Mouse (Mus musculus) spleen, adult 2 months (tissue): ENCODE data around the gene Crtc2. TPM values are rescaled to one million over a fixed set of nuclear protein-coding genes. Genes with fewer than 3 reads are reported as not detected.
"Not testable (repeated sequence)": the region's sequence is repeated elsewhere in the genome, so short reads cannot be mapped to it uniquely, and the experiment has no call there.

ENCODE experiments used
- DNase-seq, 2 experiments: peaks; one replicate each; pipeline versions ENCODE4 v3.0.0 to v3.0.0-alpha.2; 2012 to 2021; ENCODE audit warnings: low spot score in 2 of 2, low read depth in 1 of 2
- H3K27ac ChIP-seq: fragments of 200-500 bp; 2 replicates; pipeline ENCODE4 v1.5.1; 2012; ENCODE audit warnings: low read length, inconsistent platforms; ENCODE audit not compliant: insufficient read depth
- H3K27me3 ChIP-seq: fragments of 200-500 bp; 2 replicates; pipeline ENCODE4 v1.6.1; 2012; ENCODE audit warnings: mild to moderate bottlenecking, moderate library complexity, low read length, inconsistent platforms; ENCODE audit not compliant: control insufficient read depth, insufficient read depth
- H3K36me3 ChIP-seq: fragments of 200-500 bp; 2 replicates; pipeline ENCODE4 v1.6.1; 2012; ENCODE audit warnings: mild to moderate bottlenecking, low read length, inconsistent platforms; ENCODE audit not compliant: control insufficient read depth, insufficient read depth
- H3K4me1 ChIP-seq: fragments of 200-500 bp; 2 replicates; pipeline ENCODE4 v1.6.1; 2011; ENCODE audit warnings: inconsistent platforms; ENCODE audit not compliant: control insufficient read depth, insufficient read depth, insufficient read length
- H3K4me3 ChIP-seq: fragments of 200-500 bp; 2 replicates; pipeline ENCODE4 v1.5.1; 2011; ENCODE audit warnings: mild to moderate bottlenecking, inconsistent platforms; ENCODE audit not compliant: insufficient read depth, insufficient read length; ENCODE audit errors: extremely low read depth
- CTCF ChIP-seq: fragments of 200-500 bp; IDR thresholded peaks from 2 replicates; pipeline ENCODE4 v1.5.1; 2011; ENCODE audit warnings: mild to moderate bottlenecking, inconsistent platforms; ENCODE audit not compliant: insufficient read depth, insufficient read length, insufficient replicate concordance; ENCODE audit errors: extremely low read depth
- POLR2A ChIP-seq: fragments of 200-500 bp; IDR thresholded peaks from 2 replicates; pipeline ENCODE4 v1.6.1; 2011; ENCODE audit warnings: low read depth, low read length, inconsistent platforms
- WGBS: fragments of 180-500 bp; shearing (Covaris S2); methylation state at CpG from one replicate; pipeline ENCODE4 v1.1.7; 2018; 5-methylcytosine and 5-hydroxymethylcytosine counted together
- polyA plus RNA-seq: library from polyadenylated mRNA; depleted of rRNA; stranded (reverse); fragments of >200 nt; gene quantifications from 2 replicates; pipeline ENCODE4 v1.2.3, GENCODE M21; 2012

Crtc2 gene
- polyA plus RNA-seq, 1 experiment, result 105 TPM

DNA sequence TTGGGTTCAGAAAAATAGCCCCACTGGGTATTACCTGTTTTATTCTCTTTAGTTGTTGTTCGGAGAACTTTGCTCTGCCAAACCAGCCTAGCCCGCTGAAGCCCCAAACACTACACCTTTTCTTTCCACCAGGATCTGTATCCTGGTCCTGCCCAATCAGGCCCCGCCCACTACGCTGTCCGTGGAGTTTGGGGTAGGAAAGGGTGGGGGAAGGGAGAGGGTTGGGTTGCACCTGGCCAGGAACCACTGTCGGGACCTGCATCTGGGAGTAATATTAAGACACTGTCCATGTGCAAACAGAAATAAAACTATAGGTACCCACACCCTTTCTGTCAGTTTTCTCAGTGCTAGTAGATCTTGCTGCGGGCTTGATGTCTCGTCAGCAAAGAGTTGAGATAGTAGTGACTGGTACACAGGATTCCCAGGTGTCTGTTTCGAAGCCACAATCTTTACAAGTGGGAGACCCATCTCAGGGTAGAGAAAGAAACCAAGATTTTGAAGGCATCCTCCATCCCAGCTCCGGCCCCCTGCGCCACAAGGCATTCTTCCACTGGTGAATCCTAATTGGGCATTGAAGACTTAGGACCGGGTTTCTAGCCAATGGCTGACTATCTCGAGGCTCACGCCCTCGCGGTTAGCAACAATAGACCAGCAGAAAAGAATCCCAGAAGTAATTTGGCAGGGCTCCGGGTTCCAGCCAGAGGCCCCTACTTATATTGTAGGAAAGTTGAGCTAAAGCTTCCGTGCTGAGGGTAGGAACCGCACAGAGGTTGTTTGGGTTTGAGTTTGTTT is 10.8 kb upstream of the Crtc2 start, which contains the start of gene Creb3l4:
Gene Creb3l4, minus strand, starts transcription at position 529 of the 792 bp plus-strand sequence.
- 78% methylated on average over 19 of the region's 19 CpGs for WGBS
- Histone ChIP-seq H3K4me1 (peaks cover 6% of the 10 kb centered on the region), H3K27me3 (no peaks in the 10 kb centered on the region), H3K36me3 (no peaks in the 10 kb centered on the region), H3K4me3 (no peak within 1 kb of the TSS), H3K27ac (no peak within 1 kb of the TSS)
- TF ChIP-seq CTCF (no peak), POLR2A (no peak)
- DNase-seq, result no peak

- peaks cover 2% of the 10 kb centered on the region; the same call in 1 of the 2 replicates for H3K36me3 ChIP-seq
- H3K27me3 ChIP-seq, result no peaks in the 10 kb centered on the region
- H3K4me3 ChIP-seq, result no peak overlapping the region
- H3K4me1 ChIP-seq, result peaks cover 11% of the 10 kb centered on the region
- no peak for TF ChIP-seq POLR2A
- TF ChIP-seq CTCF, result no peak
- WGBS, result 18% methylated on average over 2 of the region's 2 CpGs
- H3K27ac ChIP-seq, result no peak overlapping the region
- DNase-seq, result no peak
Measured at GRCm38 (mm10) chr3:90245406-90245805, 8.6 kb upstream of the Crtc2 start.

- TF ChIP-seq POLR2A, result no peak
- H3K27ac ChIP-seq, result peak overlapping the region; percentile 93
- H3K4me1 ChIP-seq, result peaks cover 7% of the 10 kb centered on the region
- WGBS, result 3% methylated on average over 3 of the region's 3 CpGs
- DNase-seq, result no peak
- peak overlapping the region; percentile 66; the same call in 1 of the 2 replicates for H3K4me3 ChIP-seq
- H3K27me3 ChIP-seq, result no peaks in the 10 kb centered on the region
- peaks cover 7% of the 10 kb centered on the region for H3K36me3 ChIP-seq
Measured at GRCm38 (mm10) chr3:90247630-90247959, 6.4 kb upstream of the Crtc2 start.

DNA sequence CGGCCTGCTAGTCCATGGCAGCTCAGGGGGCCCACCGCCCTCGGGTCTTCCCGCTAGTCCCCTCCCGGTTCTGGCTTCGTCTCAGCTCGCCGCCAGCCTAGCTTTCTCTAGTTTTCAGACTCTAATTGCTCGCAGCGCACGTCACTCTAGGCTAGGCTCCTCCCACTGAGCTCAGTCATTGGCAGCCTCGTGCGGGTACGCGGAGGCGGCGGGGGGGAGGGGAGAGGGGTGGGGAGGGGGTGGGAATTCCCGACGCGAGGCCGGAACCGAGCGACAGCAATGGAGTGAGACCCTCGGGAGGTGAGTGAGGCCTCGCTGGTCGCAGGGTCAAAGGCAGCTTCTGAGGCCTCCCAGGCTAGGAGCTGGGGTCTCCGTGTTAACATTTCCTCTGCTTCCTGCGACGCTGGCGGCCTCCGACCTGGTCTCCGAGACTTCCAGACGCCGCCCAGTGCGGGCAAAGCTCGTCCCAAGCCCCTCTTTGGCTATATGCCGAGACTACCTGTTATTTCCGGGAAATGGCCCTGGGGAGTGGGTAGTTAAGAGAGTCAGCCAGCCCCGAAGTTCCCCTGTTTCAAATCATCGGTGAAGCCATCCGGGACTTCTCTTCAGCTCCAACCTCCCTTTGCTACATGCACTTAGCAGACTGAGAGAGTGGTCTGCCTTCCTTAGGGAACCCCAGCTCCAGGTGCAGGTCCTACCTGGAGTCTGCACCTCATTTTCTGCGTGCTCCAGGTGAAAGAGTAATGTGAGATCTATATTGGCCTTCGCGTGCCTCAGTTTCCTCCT is 5.8 kb upstream of the Crtc2 start, which contains the start of gene Slc39a1:
Gene Slc39a1, plus strand, starts transcription at position 213 of the 786 bp plus-strand sequence.
- TF ChIP-seq POLR2A, result peak; percentile 66
- no peak for TF ChIP-seq CTCF
- Histone ChIP-seq H3K27me3 (no peaks in the 10 kb centered on the region), H3K27ac (peak within 1 kb of the TSS; percentile 97), H3K4me1 (peaks cover 7% of the 10 kb centered on the region), H3K4me3 (peak within 1 kb of the TSS; percentile 95), H3K36me3 (peaks cover 7% of the 10 kb centered on the region)
- WGBS, result under 1% methylated on average over 44 of the region's 44 CpGs
- DNase-seq, result peak; percentile 76 to 91

DNA sequence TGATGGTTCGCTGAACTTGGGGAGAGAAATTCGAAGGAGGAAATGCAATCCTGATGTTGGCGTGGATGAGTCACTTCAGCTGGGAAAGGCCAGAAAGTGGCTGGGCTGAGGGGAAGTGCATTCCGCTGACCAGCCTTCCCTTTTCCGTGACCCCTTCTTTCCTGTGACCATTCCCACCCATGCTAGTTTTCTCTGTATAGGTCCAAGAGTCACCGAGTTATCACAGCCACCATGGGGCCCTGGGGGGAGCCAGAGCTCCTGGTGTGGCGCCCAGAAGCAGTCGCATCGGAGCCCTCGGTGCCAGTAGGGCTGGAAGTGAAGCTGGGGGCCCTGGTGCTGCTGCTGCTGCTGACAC is 5.2 kb upstream of the Crtc2 start:
- peak overlapping the region; percentile 97 for H3K27ac ChIP-seq
- peak in 1 of 2 experiments; percentile 27 for DNase-seq
- WGBS, result 4% methylated on average over 10 of the region's 10 CpGs
- H3K27me3 ChIP-seq, result no peaks in the 10 kb centered on the region
- H3K4me1 ChIP-seq, result peaks cover 7% of the 10 kb centered on the region
- TF ChIP-seq CTCF, result no peak
- peak overlapping the region; percentile 95 for H3K4me3 ChIP-seq
- H3K36me3 ChIP-seq, result peaks cover 7% of the 10 kb centered on the region

- Histone ChIP-seq H3K4me1 (peaks cover 9% of the 10 kb centered on the region; the same call in 1 of the 2 replicates), H3K4me3 (no peak overlapping the region), H3K27me3 (no peaks in the 10 kb centered on the region), H3K36me3 (peaks cover 7% of the 10 kb centered on the region), H3K27ac (no peak overlapping the region)
- WGBS, result 86% methylated on average over 6 of the region's 6 CpGs
- no peak for TF ChIP-seq CTCF
- TF ChIP-seq POLR2A, result no peak
- DNase-seq, result no peak
Measured at GRCm38 (mm10) chr3:90250791-90251190, 3.2 kb upstream of the Crtc2 start.

DNA sequence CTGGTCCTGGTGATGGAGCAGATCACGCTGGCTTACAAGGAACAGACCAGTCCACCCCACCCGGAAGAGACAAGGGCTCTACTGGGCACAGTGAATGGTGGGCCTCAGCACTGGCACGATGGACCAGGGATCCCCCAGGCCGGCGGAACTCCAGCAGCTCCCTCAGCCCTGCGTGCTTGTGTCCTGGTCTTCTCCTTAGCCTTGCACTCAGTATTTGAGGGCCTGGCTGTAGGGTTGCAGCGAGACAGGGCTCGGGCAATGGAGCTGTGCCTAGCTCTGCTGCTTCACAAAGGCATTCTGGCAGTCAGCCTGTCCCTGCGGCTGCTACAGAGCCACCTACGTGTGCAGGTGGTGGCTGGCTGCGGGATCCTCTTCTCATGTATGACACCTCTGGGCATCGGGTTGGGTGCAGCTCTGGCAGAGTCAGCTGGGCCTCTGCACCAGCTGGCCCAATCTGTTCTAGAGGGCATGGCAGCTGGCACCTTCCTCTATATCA is 2.2 kb upstream of the Crtc2 start:
- not testable (repeated sequence) for H3K4me3 ChIP-seq, DNase-seq, H3K27me3 ChIP-seq, H3K36me3 ChIP-seq, H3K27ac ChIP-seq
- WGBS, result 94% methylated on average over 9 of the region's 12 CpGs
- peaks cover 11% of the 10 kb centered on the region; the same call in 1 of the 2 replicates for H3K4me1 ChIP-seq

- H3K36me3 ChIP-seq, result peaks cover 12% of the 10 kb centered on the region
- H3K27ac ChIP-seq, H3K27me3 ChIP-seq, H3K4me3 ChIP-seq, H3K4me1 ChIP-seq, DNase-seq: not testable (repeated sequence)
- WGBS, result 81% methylated on average over 2 of the region's 2 CpGs
Measured at GRCm38 (mm10) chr3:90252659-90253058, 1.3 kb upstream of the Crtc2 start.

GRCm38 (mm10) chr3:90253174-90253573 is 789 bp upstream of the Crtc2 start:
- 65% methylated on average over 1 of the region's 1 CpGs for WGBS

More at GRCm38 (mm10) chr3:90253174-90253573, 789 bp upstream of the Crtc2 start:
- peaks cover 15% of the 10 kb centered on the region for H3K36me3 ChIP-seq
- DNase-seq, H3K27ac ChIP-seq, H3K4me3 ChIP-seq, H3K27me3 ChIP-seq, H3K4me1 ChIP-seq: not testable (repeated sequence)
